Mouse (Mus musculus) embryonic facial prominence, embryonic 10.5 days (tissue): ENCODE data around the gene Ccnd3. TPM values are rescaled to one million over a fixed set of nuclear protein-coding genes. Genes with fewer than 3 reads are reported as not detected.

Source experiments
- DNase-seq: peaks from one replicate; pipeline ENCODE4 v3.0.0-alpha.2; 2017; ENCODE audit warnings: low spot score
- H3K27ac ChIP-seq: fragments of 300-500 bp; sonication (generic); replicated peaks from 2 replicates; pipeline ENCODE4 v1.5.1; 2016; ENCODE audit warnings: mild to moderate bottlenecking
- H3K27me3 ChIP-seq: fragments of 300-500 bp; sonication (generic); replicated peaks from 2 replicates; pipeline ENCODE4 v1.6.1; 2016; ENCODE audit warnings: low read depth, mild to moderate bottlenecking; ENCODE audit not compliant: poor library complexity, severe bottlenecking
- H3K36me3 ChIP-seq: fragments of 300-500 bp; sonication (generic); replicated peaks from 2 replicates; pipeline ENCODE4 v1.6.1; 2016; ENCODE audit warnings: mild to moderate bottlenecking, moderate library complexity
- H3K4me1 ChIP-seq: fragments of 300-500 bp; sonication (generic); 2 replicates; pipeline ENCODE4 v1.6.1; 2016
- H3K4me3 ChIP-seq: fragments of 300-500 bp; sonication (generic); 2 replicates; pipeline ENCODE4 v1.5.1; 2016; ENCODE audit warnings: mild to moderate bottlenecking, moderate library complexity
- H3K9me3 ChIP-seq: fragments of 300-500 bp; sonication (generic); 2 replicates; pipeline ENCODE4 v1.6.1; 2016; ENCODE audit warnings: mild to moderate bottlenecking
- WGBS: fragments of 180-500 bp; shearing (Covaris S2); methylation state at CpG from one replicate; pipeline ENCODE4 v1.1.7; 2016; 5-methylcytosine and 5-hydroxymethylcytosine counted together
- polyA plus RNA-seq: library from polyadenylated mRNA; unstranded; fragments of >200 nt; fragmentation: Nextera tagmentation; extraction: Ambion mirVana; gene quantifications from 2 replicates; pipeline ENCODE4 v1.2.1, GENCODE M21; 2016

Gene Ccnd3
- polyA plus RNA-seq, 1 experiment from 2014 or later, result 335 TPM

GRCm38 (mm10) chr17:47468466-47468865 is 36.4 kb upstream of the Ccnd3 start:
- H3K27ac ChIP-seq, result peak overlapping the region; percentile 54
- H3K4me3 ChIP-seq, result peak overlapping the region; percentile 49
- H3K9me3 ChIP-seq, result no peaks in the 10 kb centered on the region
- H3K27me3 ChIP-seq, result peaks cover 83% of the 10 kb centered on the region
- peaks cover 61% of the 10 kb centered on the region for H3K4me1 ChIP-seq
- H3K36me3 ChIP-seq, result no peaks in the 10 kb centered on the region; the same call in 1 of the 2 replicates
- WGBS, result 9% methylated on average over 34 of the region's 34 CpGs
- peak; percentile 51 for DNase-seq

GRCm38 (mm10) chr17:47469642-47470041 is 35.2 kb upstream of the Ccnd3 start:
- Histone ChIP-seq H3K36me3 (no peaks in the 10 kb centered on the region; the same call in 1 of the 2 replicates), H3K27me3 (peaks cover 71% of the 10 kb centered on the region), H3K27ac (no peak overlapping the region), H3K4me1 (peaks cover 54% of the 10 kb centered on the region), H3K9me3 (no peaks in the 10 kb centered on the region), H3K4me3 (no peak overlapping the region)
- DNase-seq, result no peak
- 80% methylated on average over 4 of the region's 4 CpGs for whole genome bisulfite sequencing

DNA sequence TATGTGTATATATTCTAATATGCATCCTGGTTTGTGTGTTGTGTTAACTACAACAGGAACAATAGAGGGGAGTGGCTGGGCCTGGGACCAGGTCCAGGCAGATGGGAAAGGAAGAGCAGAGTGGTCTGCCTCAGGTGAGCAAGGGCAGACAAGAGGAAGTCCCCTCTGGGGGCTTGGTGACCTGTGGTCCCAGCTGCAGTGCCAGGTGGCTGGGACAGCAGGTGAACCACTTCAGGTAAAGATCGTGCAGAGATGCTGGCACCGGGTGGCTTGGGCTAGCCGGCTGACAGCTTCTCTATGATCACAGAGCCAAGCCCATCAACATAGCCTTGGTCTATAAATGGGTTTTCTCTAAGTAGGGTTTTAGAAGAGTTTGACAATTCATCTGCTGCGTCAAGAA is 34.7 kb upstream of the Ccnd3 start:
- Histone ChIP-seq H3K4me3 (no peak overlapping the region), H3K4me1 (peaks cover 49% of the 10 kb centered on the region), H3K27ac (no peak overlapping the region), H3K9me3 (no peaks in the 10 kb centered on the region), H3K36me3 (no peaks in the 10 kb centered on the region; the same call in 1 of the 2 replicates), H3K27me3 (peaks cover 66% of the 10 kb centered on the region)
- no peak for DNase-seq
- 90% methylated on average over 4 of the region's 4 CpGs for WGBS

GRCm38 (mm10) chr17:47470686-47471085 is 34.2 kb upstream of the Ccnd3 start:
- Histone ChIP-seq H3K9me3 (no peaks in the 10 kb centered on the region), H3K36me3 (no peaks in the 10 kb centered on the region; the same call in 1 of the 2 replicates), H3K27me3 (peaks cover 60% of the 10 kb centered on the region), H3K4me1 (peaks cover 44% of the 10 kb centered on the region), H3K4me3 (no peak overlapping the region), H3K27ac (no peak overlapping the region)
- DNase-seq, result no peak
- WGBS, result 90% methylated on average over 5 of the region's 5 CpGs

- no peak for DNase-seq
- Histone ChIP-seq H3K27me3 (peaks cover 40% of the 10 kb centered on the region), H3K36me3 (no peaks in the 10 kb centered on the region; the same call in 1 of the 2 replicates), H3K27ac (no peak overlapping the region; the same call in 1 of the 2 replicates), H3K4me3 (no peak overlapping the region), H3K4me1 (peaks cover 30% of the 10 kb centered on the region), H3K9me3 (no peaks in the 10 kb centered on the region)
- WGBS, result 48% methylated on average over 15 of the region's 15 CpGs
These were observed 32.2 kb upstream of the Ccnd3 start for GRCm38 (mm10) chr17:47472435-47473350.

DNA sequence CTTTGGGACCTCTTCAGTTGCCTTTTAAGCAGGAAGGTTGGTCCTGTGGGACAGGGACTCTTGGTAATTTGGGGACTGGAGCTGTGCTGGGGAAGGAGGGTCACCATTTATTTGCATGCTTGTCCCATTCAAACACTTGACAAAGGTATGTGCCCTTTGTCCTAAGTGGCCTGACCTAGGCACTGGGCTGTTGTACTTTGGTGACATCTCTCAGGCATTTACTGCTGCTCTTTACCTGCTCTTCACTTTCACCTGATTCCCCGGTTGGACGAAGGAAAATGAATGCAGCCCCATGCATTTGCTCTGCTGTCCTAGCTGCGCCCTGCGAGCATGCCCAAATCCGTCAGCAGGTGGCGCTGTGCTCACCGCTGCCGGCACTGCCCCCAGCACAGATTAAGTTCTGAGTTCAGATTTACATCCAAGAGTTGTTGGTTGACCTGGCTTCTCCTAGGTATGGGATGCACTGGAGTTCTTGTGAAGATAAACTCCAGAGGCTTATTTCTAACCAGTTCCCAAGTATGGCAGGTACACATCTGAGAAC is 31.3 kb upstream of the Ccnd3 start:
- Histone ChIP-seq H3K4me3 (no peak overlapping the region), H3K36me3 (no peaks in the 10 kb centered on the region), H3K9me3 (no peaks in the 10 kb centered on the region), H3K27me3 (peaks cover 32% of the 10 kb centered on the region), H3K27ac (no peak overlapping the region), H3K4me1 (peaks cover 22% of the 10 kb centered on the region)
- DNase-seq, result peak; percentile 61
- 19% methylated on average over 8 of the region's 8 CpGs for WGBS

GRCm38 (mm10) chr17:47474250-47474649 is 30.6 kb upstream of the Ccnd3 start:
- 83% methylated on average over 4 of the region's 4 CpGs for WGBS

GRCm38 (mm10) chr17:47475181-47475580 is 29.7 kb upstream of the Ccnd3 start:
- no peak overlapping the region for H3K4me3 ChIP-seq
- H3K36me3 ChIP-seq, result no peaks in the 10 kb centered on the region
- no peaks in the 10 kb centered on the region for H3K9me3 ChIP-seq
- peaks cover 16% of the 10 kb centered on the region for H3K27me3 ChIP-seq
- peaks cover 13% of the 10 kb centered on the region for H3K4me1 ChIP-seq
- no peak overlapping the region for H3K27ac ChIP-seq
- 83% methylated on average over 4 of the region's 4 CpGs for WGBS
- no peak for DNase-seq

More at GRCm38 (mm10) chr17:47474250-47474649, 30.6 kb upstream of the Ccnd3 start:
- Histone ChIP-seq H3K27ac (no peak overlapping the region), H3K9me3 (no peaks in the 10 kb centered on the region), H3K36me3 (no peaks in the 10 kb centered on the region), H3K4me1 (peaks cover 17% of the 10 kb centered on the region), H3K27me3 (peaks cover 25% of the 10 kb centered on the region), H3K4me3 (no peak overlapping the region)
- no peak for DNase-seq

DNA sequence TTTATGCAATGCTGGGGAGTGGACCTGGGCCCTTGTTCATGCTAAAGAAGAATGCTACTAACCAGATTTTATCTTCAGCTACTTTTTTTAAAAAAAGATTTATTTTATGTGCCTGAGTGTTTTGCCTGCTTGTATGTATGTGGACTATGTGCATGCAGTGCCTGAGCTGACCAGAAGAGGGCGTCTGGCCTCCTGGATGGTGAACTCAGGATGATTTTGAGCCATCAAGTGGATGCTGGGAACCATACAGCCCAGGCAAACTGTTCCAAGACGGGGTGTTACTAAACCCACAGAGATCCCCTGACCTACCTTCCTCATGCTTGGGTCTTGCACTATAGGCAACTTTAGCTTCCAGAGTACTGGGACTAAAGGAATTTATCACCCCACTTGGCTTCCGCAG is 29.1 kb upstream of the Ccnd3 start:
- Histone ChIP-seq H3K4me3 (no peak overlapping the region), H3K36me3 (no peaks in the 10 kb centered on the region), H3K27ac (no peak overlapping the region), H3K4me1 (peaks cover 13% of the 10 kb centered on the region), H3K9me3 (no peaks in the 10 kb centered on the region), H3K27me3 (peaks cover 10% of the 10 kb centered on the region)
- no peak for DNase-seq
- WGBS, result 59% methylated on average over 3 of the region's 3 CpGs

DNA sequence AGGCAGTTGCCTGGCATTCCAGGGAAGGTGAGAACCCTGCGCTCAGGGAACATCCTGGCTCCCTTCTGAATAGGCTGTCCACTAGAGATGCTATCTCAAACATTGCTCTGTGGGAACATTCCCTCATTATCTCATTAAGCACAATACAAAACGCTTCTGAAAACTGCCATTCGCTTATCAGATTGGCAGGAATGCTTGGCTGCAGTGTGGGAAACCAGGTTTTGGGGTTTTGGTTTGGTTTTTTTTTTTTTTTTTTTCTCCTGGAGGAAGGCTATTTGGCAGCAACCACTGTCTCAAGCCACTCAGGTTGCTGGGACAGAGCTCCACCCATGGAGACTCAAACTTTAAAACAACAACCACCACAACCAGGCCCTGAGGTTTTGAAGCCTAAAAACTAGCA is 25.0 kb upstream of the Ccnd3 start:
- WGBS, result 64% methylated on average over 3 of the region's 3 CpGs
- Histone ChIP-seq H3K4me1 (peaks cover 13% of the 10 kb centered on the region), H3K27me3 (no peaks in the 10 kb centered on the region), H3K36me3 (no peaks in the 10 kb centered on the region), H3K27ac (no peak overlapping the region), H3K9me3 (no peaks in the 10 kb centered on the region), H3K4me3 (no peak overlapping the region)
- DNase-seq, result no peak

GRCm38 (mm10) chr17:47482401-47482800 is 22.4 kb upstream of the Ccnd3 start:
- Histone ChIP-seq H3K27me3 (no peaks in the 10 kb centered on the region), H3K36me3 (peaks cover 3% of the 10 kb centered on the region), H3K4me3 (no peak overlapping the region), H3K4me1 (peaks cover 30% of the 10 kb centered on the region), H3K27ac (no peak overlapping the region), H3K9me3 (no peaks in the 10 kb centered on the region)
- DNase-seq, result peak; percentile 78
- 42% methylated on average over 2 of the region's 2 CpGs for WGBS

DNA sequence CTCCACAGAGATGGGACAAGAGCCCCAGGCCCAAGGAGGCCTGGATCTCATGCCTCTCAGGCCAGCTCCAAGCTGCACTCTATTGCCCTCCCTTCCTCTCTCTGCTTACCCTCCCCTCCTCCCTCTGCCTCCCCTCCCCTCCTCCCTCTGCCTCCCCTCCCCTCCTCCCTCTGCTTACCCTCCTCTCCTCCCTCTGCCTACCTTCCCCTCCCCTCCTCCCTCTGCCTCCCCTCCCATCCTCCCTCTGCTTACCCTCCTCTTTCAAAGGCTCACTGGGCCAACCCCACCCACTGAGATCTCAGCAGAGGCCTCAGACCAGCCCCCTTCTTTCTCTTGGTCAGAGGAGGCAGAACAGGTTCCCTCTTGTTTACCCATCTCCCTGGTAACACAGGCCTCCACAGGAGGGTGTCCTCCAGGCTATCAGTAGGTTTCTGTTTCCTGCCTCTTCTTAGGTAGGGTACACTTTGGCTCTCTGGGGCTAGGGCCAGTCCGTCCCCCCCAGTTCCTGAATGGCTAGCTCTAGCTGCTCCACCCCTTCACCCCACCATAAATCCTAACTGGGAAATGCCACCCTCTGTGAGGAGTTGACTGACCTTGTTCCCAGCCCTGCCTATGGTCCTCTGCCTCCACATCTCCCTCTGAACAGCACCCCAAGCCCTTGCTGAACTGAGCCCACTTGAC is 20.5 kb upstream of the Ccnd3 start:
- peak overlapping the region; percentile 75 for H3K27ac ChIP-seq
- peak; percentile 65 for DNase-seq

More for the DNA sequence above, 20.5 kb upstream of the Ccnd3 start:
- Histone ChIP-seq H3K27me3 (no peaks in the 10 kb centered on the region), H3K9me3 (no peaks in the 10 kb centered on the region), H3K36me3 (peaks cover 20% of the 10 kb centered on the region), H3K4me1 (peaks cover 30% of the 10 kb centered on the region), H3K4me3 (no peak overlapping the region; the same call in 1 of the 2 replicates)
- 15% methylated on average over 1 of the region's 1 CpGs for WGBS
